10 mouse cellular contexts compared by ENCODE assay signal in the genomic region with DNA sequence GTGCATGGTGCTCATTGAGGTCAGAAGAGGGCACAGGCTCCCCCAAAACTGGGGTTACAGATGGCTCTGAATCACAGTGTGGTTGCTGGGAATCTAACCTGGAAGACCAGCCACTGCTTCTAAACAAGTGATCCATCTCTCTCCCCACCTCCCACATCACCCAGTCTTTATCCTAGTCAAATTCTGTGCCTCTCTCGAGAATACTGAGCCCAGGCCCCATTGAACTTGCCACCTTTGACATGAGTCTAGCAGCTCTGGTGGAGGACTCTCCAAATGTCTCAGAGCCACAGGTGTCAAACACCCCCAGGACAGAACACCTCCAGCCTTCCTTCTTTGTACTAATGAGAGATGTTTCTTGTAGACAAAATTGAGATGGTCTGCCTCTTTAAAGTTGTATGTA. TPM values are rescaled to one million over a fixed set of nuclear protein-coding genes. Genes with fewer than 3 reads are reported as not detected.
DNase-seq lines count a peak whose midpoint lies in the region; ATAC-seq lines count a peak whose summit lies in the region.
"Had no signal": no experiment of that assay in that cellular context is flagged by ENCODE, and none has a peak within 500 bp of the region (broad histone marks: within the 10 kb centered on the region; RNA-seq: fewer than 3 reads in every experiment).

No protein-coding gene starts in this region.

- H3K27me3 ChIP-seq in heart, embryonic 10.5 days (ENCODE audit: insufficient read depth, poor library complexity, severe bottlenecking), result peaks cover 12% of the 10 kb centered on the region; the same call in 1 of the 2 replicates
- peaks cover 9% of the 10 kb centered on the region for H3K27me3 ChIP-seq in liver, embryonic 15.5 days

- no peak for DNase-seq in heart, embryonic 10.5 days (ENCODE audit: low spot score)
- no peak for DNase-seq in heart, postnatal 10 days
- DNase-seq in urinary bladder, postnatal 14 days (ENCODE audit: low spot score), result peak; percentile 1
- no peak for DNase-seq in urinary bladder, postnatal 10 days (ENCODE audit: low spot score)
- DNase-seq: kidney, postnatal 36 days; right cerebral cortex, postnatal 14 days had no signal

- peak overlapping the region; percentile 93 for H3K9ac ChIP-seq in liver, embryonic 15.5 days

- ATAC-seq in liver, embryonic 15.5 days (ENCODE audit: insufficient read depth), result no peak
- ATAC-seq in activated CD4-positive, CD25-positive, alpha-beta regulatory T cell, adult 4 months, result no peak
- no peak for ATAC-seq in megakaryocyte progenitor cell, adult 5-6 weeks (replicated peaks; ENCODE audit: poor library complexity)
- ATAC-seq in frontal cortex, adult (ENCODE audit: low TSS enrichment), result no peak

- no peak overlapping the region for H3K27ac ChIP-seq in heart, embryonic 10.5 days
- peak overlapping the region; percentile 54 for H3K27ac ChIP-seq in liver, embryonic 15.5 days (replicated peaks)

- intact Hi-C loops in heart, postnatal 10 days (cut with DNase I), result loop anchor here (1.0 to 5.0 kb wide), 3 partner anchors 28 to 99 kb away; no protein-coding TSS in a partner anchor

- peak overlapping the region; percentile 98 for H3K4me2 ChIP-seq in liver, embryonic 15.5 days

- 0 out of 2 replicates have a peak, but pooled peaks cover 4% of the 10 kb centered on the region for H3K36me3 ChIP-seq in heart, embryonic 10.5 days
- H3K36me3 ChIP-seq in liver, embryonic 15.5 days (replicated peaks), result peaks cover 26% of the 10 kb centered on the region

- H3K4me3 ChIP-seq in heart, embryonic 10.5 days, result peak overlapping the region; percentile 87
- peak overlapping the region; percentile 85 for H3K4me3 ChIP-seq in liver, embryonic 15.5 days (replicated peaks)

- 21% methylated on average over 1 of the region's 1 CpGs for WGBS in heart, embryonic 10.5 days
- WGBS in liver, embryonic 15.5 days (ENCODE audit: insufficient replicate concordance), result 19% methylated on average over 1 of the region's 1 CpGs

- no peaks in the 10 kb centered on the region for H3K9me3 ChIP-seq in heart, embryonic 10.5 days
- no peaks in the 10 kb centered on the region for H3K9me3 ChIP-seq in liver, embryonic 15.5 days (replicated peaks)

- H3K4me1 ChIP-seq in heart, embryonic 10.5 days, result peaks cover 58% of the 10 kb centered on the region
- H3K4me1 ChIP-seq in liver, embryonic 15.5 days (replicated peaks), result peaks cover 69% of the 10 kb centered on the region

RNA-seq across cellular contexts. Expression of a gene that starts 1.2 kb away (rescaled TPM):
- polyA plus RNA-seq in heart, embryonic 10.5 days (2016; fragmentation: Nextera tagmentation; extraction: Ambion mirVana), result 16.6 and 20.7 TPM in 2 replicates
- total RNA-seq in heart, postnatal 10 days (2021), result 10 to 100 TPM; 12.2 to 13.0 TPM
- polyA plus RNA-seq in liver, embryonic 15.5 days (2015; fragmentation: Nextera tagmentation; extraction: Ambion mirVana), result 27.1 and 30.9 TPM in 2 replicates
- polyA plus RNA-seq in activated CD4-positive, CD25-positive, alpha-beta regulatory T cell, adult 4 months (2017; shearing (Covaris generic)), result 1 to 10 TPM; 4.1 to 7.6 TPM
- total RNA-seq in megakaryocyte progenitor cell, adult 5-6 weeks (2015), result 4.0 and 4.8 TPM in 2 replicates
- total RNA-seq in megakaryocyte progenitor cell, adult 5-6 weeks (2017), result 7.0 and 8.8 TPM in 2 replicates
